Mouse (Mus musculus): ENCODE measurements around the gene Pnrc1. TPM values are rescaled to one million over a fixed set of nuclear protein-coding genes. Genes with fewer than 3 reads are reported as not detected.

Gene Pnrc1
- polyA plus RNA-seq, 1 experiment: 250 TPM

DNA sequence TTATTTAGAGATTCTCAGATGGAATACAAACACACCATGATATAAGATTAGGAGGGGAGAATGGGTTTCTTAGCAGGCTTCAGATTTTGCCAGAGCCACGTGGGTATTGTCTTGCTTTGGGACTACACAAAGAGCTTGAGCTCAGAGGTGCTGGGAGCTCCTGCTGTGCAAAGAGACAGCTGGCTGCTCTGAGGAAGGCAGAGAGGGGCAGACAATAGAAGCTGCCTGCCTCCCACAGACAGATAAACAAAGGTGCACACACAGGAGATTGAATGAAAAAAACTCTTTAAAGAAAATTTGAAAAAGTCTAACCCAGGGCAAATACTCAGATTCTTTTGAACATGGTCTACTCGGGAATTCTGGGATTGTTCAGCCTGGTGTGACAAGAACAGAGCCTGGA lies 91.8 kb downstream of the Pnrc1 start:
- Histone ChIP-seq H3K4me1 (replicated peaks; ENCODE audit: control insufficient read depth, insufficient read depth, low read length) (no peaks in the 10 kb centered on the region), H3K4me3 (ENCODE audit: control insufficient read depth, insufficient read depth, low read length) (no peak overlapping the region), H3K27me3 (ENCODE audit: control insufficient read depth, insufficient read depth, low read length) (no peaks in the 10 kb centered on the region), H3K27ac (ENCODE audit: control insufficient read depth, insufficient read depth, low read length) (no peak overlapping the region), H3K36me3 (ENCODE audit: control insufficient read depth, insufficient read depth, low read length) (no peaks in the 10 kb centered on the region)
- 56% methylated on average over 2 of the region's 2 CpGs for WGBS
- no peak for TF ChIP-seq CTCF (IDR thresholded peaks at IDR 0.05; ENCODE audit: borderline replicate concordance, control insufficient read depth, extremely low read depth, insufficient read depth, low read length, poor library complexity)
- no peak for TF ChIP-seq POLR2A (IDR thresholded peaks at IDR 0.05; ENCODE audit: control insufficient read depth, extremely low read depth, insufficient read depth, low read length, poor library complexity)
- no peak for DNase-seq

Other genes starting within 250 kb of the Pnrc1 start
- gene Gabrr2, start 227.2 kb downstream of the Pnrc1 start, polyA plus RNA-seq (2012; rRNA removed): 3.0 and 3.9 TPM in 2 replicates
- 0.09 and 0.18 TPM in 2 replicates for gene Gabrr1, start 157.6 kb downstream of the Pnrc1 start, polyA plus RNA-seq (2012; rRNA removed)
- gene Pm20d2, start 100.4 kb downstream of the Pnrc1 start, polyA plus RNA-seq (2012; rRNA removed): 1.4 and 2.9 TPM in 2 replicates
- gene Srsf12, start 81.2 kb downstream of the Pnrc1 start, polyA plus RNA-seq (2012; rRNA removed): 1.8 and 1.9 TPM in 2 replicates
- gene Rngtt, start 20.1 kb upstream of the Pnrc1 start, polyA plus RNA-seq (2012; rRNA removed): 4.2 and 5.0 TPM in 2 replicates

All from thymus, adult 2 months (tissue).